Mouse (Mus musculus) neural tube, embryonic 15.5 days (tissue): ENCODE measurements around the gene Pard6b. TPM values are rescaled to one million over a fixed set of nuclear protein-coding genes. Genes with fewer than 3 reads are reported as not detected.
"Not testable (repeated sequence)": the region's sequence is repeated elsewhere in the genome, so short reads cannot be mapped to it uniquely, and the experiment has no call there.

Source experiments
- ATAC-seq: fragments of 200-750 bp; cut with Nextera tagmentation; 2 replicates; pipeline ENCODE4 v1.8.0; 2017; ENCODE audit warnings: mild to moderate bottlenecking, moderate TSS enrichment, moderate library complexity; ENCODE audit not compliant: low FRiP score
- H3K27ac ChIP-seq: fragments of 300-500 bp; sonication (generic); replicated peaks from 2 replicates; pipeline ENCODE4 v1.5.1; 2015; ENCODE audit warnings: mild to moderate bottlenecking, inconsistent platforms
- H3K27me3 ChIP-seq: fragments of 300-500 bp; sonication (generic); replicated peaks from 2 replicates; pipeline ENCODE4 v1.6.1; 2015; ENCODE audit warnings: inconsistent platforms
- H3K36me3 ChIP-seq: fragments of 300-500 bp; sonication (generic); 2 replicates; pipeline ENCODE4 v1.6.1; 2015; ENCODE audit warnings: inconsistent platforms
- H3K4me1 ChIP-seq: fragments of 300-500 bp; sonication (generic); 2 replicates; pipeline ENCODE4 v1.6.1; 2015; ENCODE audit warnings: inconsistent platforms
- H3K4me2 ChIP-seq: fragments of 300-500 bp; sonication (generic); 2 replicates; pipeline ENCODE4 v1.6.1; 2015; ENCODE audit warnings: inconsistent platforms, mild to moderate bottlenecking, moderate library complexity
- H3K4me3 ChIP-seq: fragments of 300-500 bp; sonication (generic); replicated peaks from 2 replicates; pipeline ENCODE4 v1.5.1; 2015; ENCODE audit warnings: mild to moderate bottlenecking, inconsistent platforms
- H3K9ac ChIP-seq: fragments of 300-500 bp; sonication (generic); replicated peaks from 2 replicates; pipeline ENCODE4 v1.6.1; 2015; ENCODE audit warnings: mild to moderate bottlenecking, inconsistent platforms
- H3K9me3 ChIP-seq: fragments of 300-500 bp; sonication (generic); replicated peaks from 2 replicates; pipeline ENCODE4 v1.6.1; 2016; ENCODE audit warnings: inconsistent platforms
- WGBS: fragments of 180-500 bp; shearing (Covaris S2); methylation state at CpG from one replicate; pipeline ENCODE4 v1.1.7; 2015; ENCODE audit warnings: mixed read lengths; 5-methylcytosine and 5-hydroxymethylcytosine counted together
- polyA plus RNA-seq: library from polyadenylated mRNA; unstranded; fragments of >200 nt; fragmentation: Nextera tagmentation; extraction: Ambion mirVana; gene quantifications from 2 replicates; pipeline ENCODE4 v1.2.1, GENCODE M21; 2015

Pard6b gene
- polyA plus RNA-seq, 1 experiment from 2014 or later, result 6.6 TPM

GRCm38 (mm10) chr2:168049002-168049635, 31.7 kb upstream of the Pard6b start:
- Histone ChIP-seq H3K9me3 (no peaks in the 10 kb centered on the region), H3K4me2 (peak overlapping the region; percentile 72), H3K27ac (no peak overlapping the region), H3K9ac (no peak overlapping the region), H3K36me3 (no peaks in the 10 kb centered on the region), H3K4me1 (peaks cover 21% of the 10 kb centered on the region), H3K27me3 (peaks cover 37% of the 10 kb centered on the region), H3K4me3 (no peak overlapping the region; the same call in 1 of the 2 replicates)
- 15% methylated on average over 16 of the region's 16 CpGs for WGBS
- no peak for ATAC-seq

- under 1% methylated on average over 56 of the region's 56 CpGs for WGBS
- H3K4me1 ChIP-seq, result peaks cover 21% of the 10 kb centered on the region
- H3K9ac ChIP-seq, result peak overlapping the region; percentile 35; the same call in 1 of the 2 replicates
- no peak overlapping the region for H3K27ac ChIP-seq
- peak overlapping the region; percentile 37 for H3K4me3 ChIP-seq
- no peaks in the 10 kb centered on the region for H3K9me3 ChIP-seq
- H3K27me3 ChIP-seq, result peaks cover 37% of the 10 kb centered on the region
- H3K36me3 ChIP-seq, result no peaks in the 10 kb centered on the region
- ATAC-seq, result no peak
- peak overlapping the region; percentile 72 for H3K4me2 ChIP-seq
Observed at GRCm38 (mm10) chr2:168050000-168050942, 30.5 kb upstream of the Pard6b start.

- Histone ChIP-seq H3K36me3 (no peaks in the 10 kb centered on the region), H3K9me3 (no peaks in the 10 kb centered on the region), H3K27ac (no peak overlapping the region), H3K4me3 (no peak overlapping the region), H3K9ac (no peak overlapping the region), H3K27me3 (peaks cover 37% of the 10 kb centered on the region), H3K4me2 (no peak overlapping the region), H3K4me1 (peaks cover 19% of the 10 kb centered on the region)
- 92% methylated on average over 1 of the region's 1 CpGs for WGBS
- no peak for ATAC-seq
Observed at GRCm38 (mm10) chr2:168052156-168052555, 28.6 kb upstream of the Pard6b start.

- peaks cover 37% of the 10 kb centered on the region for H3K27me3 ChIP-seq
- H3K4me3 ChIP-seq, result no peak overlapping the region
- no peaks in the 10 kb centered on the region for H3K9me3 ChIP-seq
- H3K36me3 ChIP-seq, result no peaks in the 10 kb centered on the region
- WGBS, result 20% methylated on average over 2 of the region's 2 CpGs
- no peak overlapping the region for H3K9ac ChIP-seq
- no peak for ATAC-seq
- peaks cover 19% of the 10 kb centered on the region for H3K4me1 ChIP-seq
- H3K4me2 ChIP-seq, result no peak overlapping the region
- no peak overlapping the region for H3K27ac ChIP-seq
Observed at GRCm38 (mm10) chr2:168052689-168053088, 28.1 kb upstream of the Pard6b start.

GRCm38 (mm10) chr2:168054142-168054541, 26.7 kb upstream of the Pard6b start:
- H3K9ac ChIP-seq, result no peak overlapping the region
- ATAC-seq, result no peak
- 93% methylated on average over 11 of the region's 11 CpGs for WGBS
- peaks cover 29% of the 10 kb centered on the region for H3K27me3 ChIP-seq
- H3K9me3 ChIP-seq, result no peaks in the 10 kb centered on the region
- no peak overlapping the region for H3K4me3 ChIP-seq
- no peak overlapping the region for H3K27ac ChIP-seq
- H3K4me2 ChIP-seq, result no peak overlapping the region
- H3K4me1 ChIP-seq, result peaks cover 17% of the 10 kb centered on the region
- H3K36me3 ChIP-seq, result no peaks in the 10 kb centered on the region

- peaks cover 14% of the 10 kb centered on the region for H3K27me3 ChIP-seq
- no peaks in the 10 kb centered on the region for H3K9me3 ChIP-seq
- 47% methylated on average over 14 of the region's 14 CpGs for WGBS
- no peak overlapping the region for H3K27ac ChIP-seq
- H3K4me2 ChIP-seq, result no peak overlapping the region
- ATAC-seq, result no peak
- no peak overlapping the region for H3K9ac ChIP-seq
- H3K36me3 ChIP-seq, result no peaks in the 10 kb centered on the region
- no peaks in the 10 kb centered on the region for H3K4me1 ChIP-seq
- no peak overlapping the region for H3K4me3 ChIP-seq
Observed at GRCm38 (mm10) chr2:168055910-168056665, 24.7 kb upstream of the Pard6b start.

- H3K27me3 ChIP-seq, result peaks cover 8% of the 10 kb centered on the region
- ATAC-seq, result no peak
- no peaks in the 10 kb centered on the region for H3K9me3 ChIP-seq
- no peak overlapping the region for H3K27ac ChIP-seq
- WGBS, result 58% methylated on average over 8 of the region's 8 CpGs
- H3K9ac ChIP-seq, result no peak overlapping the region
- H3K4me3 ChIP-seq, result no peak overlapping the region
- no peak overlapping the region for H3K4me2 ChIP-seq
- no peaks in the 10 kb centered on the region for H3K36me3 ChIP-seq
- no peaks in the 10 kb centered on the region for H3K4me1 ChIP-seq
Observed at GRCm38 (mm10) chr2:168056666-168056933, 24.2 kb upstream of the Pard6b start.

- WGBS, result 79% methylated on average over 2 of the region's 2 CpGs
- not testable (repeated sequence) for ATAC-seq
Observed at GRCm38 (mm10) chr2:168057876-168058275, 22.9 kb upstream of the Pard6b start.

GRCm38 (mm10) chr2:168058488-168059199, 22.2 kb upstream of the Pard6b start:
- 28% methylated on average over 13 of the region's 13 CpGs for WGBS
- H3K9ac ChIP-seq, result no peak overlapping the region
- no peak overlapping the region for H3K4me2 ChIP-seq
- no peaks in the 10 kb centered on the region for H3K27me3 ChIP-seq
- H3K36me3 ChIP-seq, result no peaks in the 10 kb centered on the region
- H3K4me1 ChIP-seq, result no peaks in the 10 kb centered on the region
- H3K27ac ChIP-seq, result no peak overlapping the region
- no peak for ATAC-seq
- no peaks in the 10 kb centered on the region for H3K9me3 ChIP-seq
- no peak overlapping the region for H3K4me3 ChIP-seq

More at GRCm38 (mm10) chr2:168057876-168058275, 22.9 kb upstream of the Pard6b start:
- H3K9ac ChIP-seq, H3K36me3 ChIP-seq, H3K4me1 ChIP-seq, H3K27ac ChIP-seq, H3K4me3 ChIP-seq, H3K27me3 ChIP-seq, H3K4me2 ChIP-seq, H3K9me3 ChIP-seq: not testable (repeated sequence)

GRCm38 (mm10) chr2:168059200-168059790, 21.5 kb upstream of the Pard6b start:
- no peak overlapping the region for H3K9ac ChIP-seq
- no peak overlapping the region for H3K4me3 ChIP-seq
- WGBS, result 76% methylated on average over 6 of the region's 6 CpGs
- no peaks in the 10 kb centered on the region for H3K9me3 ChIP-seq
- no peak for ATAC-seq
- H3K27ac ChIP-seq, result no peak overlapping the region
- H3K4me2 ChIP-seq, result no peak overlapping the region
- no peaks in the 10 kb centered on the region for H3K27me3 ChIP-seq
- H3K4me1 ChIP-seq, result no peaks in the 10 kb centered on the region
- no peaks in the 10 kb centered on the region for H3K36me3 ChIP-seq

GRCm38 (mm10) chr2:168063712-168064111, 17.1 kb upstream of the Pard6b start:
- Histone ChIP-seq H3K4me3 (no peak overlapping the region), H3K27me3 (no peaks in the 10 kb centered on the region), H3K9ac (no peak overlapping the region), H3K4me2 (no peak overlapping the region), H3K36me3 (no peaks in the 10 kb centered on the region), H3K9me3 (no peaks in the 10 kb centered on the region), H3K4me1 (no peaks in the 10 kb centered on the region), H3K27ac (no peak overlapping the region)
- no peak for ATAC-seq
- 93% methylated on average over 12 of the region's 12 CpGs for WGBS
